Mouse (Mus musculus): ENCODE results near the gene Slit2. TPM values are rescaled to one million over a fixed set of nuclear protein-coding genes. Genes with fewer than 3 reads are reported as not detected.

Gene Slit2
- polyA plus RNA-seq, 1 experiment from 2014 or later: 25.4 TPM

GRCm38 (mm10) chr5:47990926-47991325 lies 8.0 kb downstream of the Slit2 start:
- no peak overlapping the region for H3K27ac ChIP-seq
- no peak overlapping the region for H3K4me2 ChIP-seq
- 84% methylated on average over 4 of the region's 4 CpGs for WGBS
- H3K4me3 ChIP-seq: no peak overlapping the region
- no peak for ATAC-seq (replicated peaks)
- no peaks in the 10 kb centered on the region for H3K36me3 ChIP-seq (replicated peaks)
- H3K4me1 ChIP-seq: peaks cover 10% of the 10 kb centered on the region
- H3K27me3 ChIP-seq (replicated peaks): no peaks in the 10 kb centered on the region
- no peaks in the 10 kb centered on the region for H3K9me3 ChIP-seq
- no peak overlapping the region for H3K9ac ChIP-seq

- Histone ChIP-seq H3K4me1 (peaks cover 8% of the 10 kb centered on the region), H3K4me2 (no peak overlapping the region), H3K36me3 (replicated peaks) (no peaks in the 10 kb centered on the region), H3K27ac (no peak overlapping the region), H3K9ac (no peak overlapping the region), H3K27me3 (replicated peaks) (no peaks in the 10 kb centered on the region), H3K4me3 (no peak overlapping the region), H3K9me3 (no peaks in the 10 kb centered on the region)
- ATAC-seq (replicated peaks): no peak
- WGBS: 63% methylated on average over 12 of the region's 12 CpGs
Observed at GRCm38 (mm10) chr5:48003708-48004415, 20.9 kb downstream of the Slit2 start.

GRCm38 (mm10) chr5:48005533-48005932 lies 22.6 kb downstream of the Slit2 start:
- Histone ChIP-seq H3K36me3 (replicated peaks) (no peaks in the 10 kb centered on the region), H3K4me1 (peaks cover 8% of the 10 kb centered on the region), H3K9me3 (no peaks in the 10 kb centered on the region), H3K9ac (no peak overlapping the region), H3K27ac (no peak overlapping the region), H3K4me3 (no peak overlapping the region), H3K27me3 (replicated peaks) (no peaks in the 10 kb centered on the region), H3K4me2 (no peak overlapping the region)
- peak; percentile 73 for ATAC-seq (replicated peaks)
- WGBS: 34% methylated on average over 9 of the region's 9 CpGs

GRCm38 (mm10) chr5:48006059-48006458 lies 23.1 kb downstream of the Slit2 start:
- H3K27me3 ChIP-seq (replicated peaks): no peaks in the 10 kb centered on the region
- no peaks in the 10 kb centered on the region for H3K36me3 ChIP-seq (replicated peaks)
- no peak overlapping the region for H3K27ac ChIP-seq
- no peak overlapping the region for H3K4me2 ChIP-seq
- peaks cover 8% of the 10 kb centered on the region for H3K4me1 ChIP-seq
- H3K9ac ChIP-seq: no peak overlapping the region
- H3K4me3 ChIP-seq: no peak overlapping the region
- no peaks in the 10 kb centered on the region for H3K9me3 ChIP-seq
- 0 out of 2 replicates have a peak, but pooled peaks have one; percentile 53 for ATAC-seq (replicated peaks)

- H3K36me3 ChIP-seq (replicated peaks): no peaks in the 10 kb centered on the region
- H3K9me3 ChIP-seq: no peaks in the 10 kb centered on the region
- WGBS: 84% methylated on average over 4 of the region's 4 CpGs
- no peak overlapping the region for H3K27ac ChIP-seq
- no peaks in the 10 kb centered on the region for H3K27me3 ChIP-seq (replicated peaks)
- H3K4me3 ChIP-seq: no peak overlapping the region
- no peaks in the 10 kb centered on the region for H3K4me1 ChIP-seq
- no peak for ATAC-seq (replicated peaks)
- no peak overlapping the region for H3K9ac ChIP-seq
- H3K4me2 ChIP-seq: no peak overlapping the region
Observed at GRCm38 (mm10) chr5:48023441-48023840, 40.5 kb downstream of the Slit2 start.

- H3K27me3 ChIP-seq (replicated peaks): no peaks in the 10 kb centered on the region
- H3K27ac ChIP-seq: no peak overlapping the region
- H3K4me1 ChIP-seq: no peaks in the 10 kb centered on the region
- no peak overlapping the region for H3K4me2 ChIP-seq
- H3K9ac ChIP-seq: no peak overlapping the region
- no peaks in the 10 kb centered on the region for H3K9me3 ChIP-seq
- H3K4me3 ChIP-seq: no peak overlapping the region
- no peaks in the 10 kb centered on the region for H3K36me3 ChIP-seq (replicated peaks)
- WGBS: 68% methylated on average over 1 of the region's 1 CpGs
- 0 out of 2 replicates have a peak, but pooled peaks have one; percentile 50 for ATAC-seq (replicated peaks)
Observed at GRCm38 (mm10) chr5:48034875-48035274, 51.9 kb downstream of the Slit2 start.

GRCm38 (mm10) chr5:48038033-48038432 lies 55.1 kb downstream of the Slit2 start:
- Histone ChIP-seq H3K9ac (no peak overlapping the region), H3K27ac (no peak overlapping the region), H3K27me3 (replicated peaks) (no peaks in the 10 kb centered on the region), H3K4me1 (no peaks in the 10 kb centered on the region), H3K4me3 (no peak overlapping the region), H3K9me3 (no peaks in the 10 kb centered on the region), H3K4me2 (no peak overlapping the region), H3K36me3 (replicated peaks) (no peaks in the 10 kb centered on the region)
- peak; percentile 72; the same call in 1 of the 2 replicates for ATAC-seq (replicated peaks)
- WGBS: 27% methylated on average over 5 of the region's 5 CpGs

- Histone ChIP-seq H3K27me3 (replicated peaks) (no peaks in the 10 kb centered on the region), H3K9me3 (no peaks in the 10 kb centered on the region), H3K4me3 (no peak overlapping the region), H3K36me3 (replicated peaks) (no peaks in the 10 kb centered on the region), H3K9ac (no peak overlapping the region), H3K4me2 (no peak overlapping the region), H3K4me1 (0 out of 2 replicates have a peak, but pooled peaks cover 12% of the 10 kb centered on the region), H3K27ac (no peak overlapping the region)
- WGBS: 17% methylated on average over 8 of the region's 8 CpGs
- ATAC-seq (replicated peaks): no peak
Observed at GRCm38 (mm10) chr5:48048986-48049751, 66.2 kb downstream of the Slit2 start.

GRCm38 (mm10) chr5:48050637-48051314 lies 67.8 kb downstream of the Slit2 start:
- Histone ChIP-seq H3K9ac (no peak overlapping the region), H3K27me3 (replicated peaks) (no peaks in the 10 kb centered on the region), H3K4me1 (0 out of 2 replicates have a peak, but pooled peaks cover 12% of the 10 kb centered on the region), H3K4me3 (no peak overlapping the region), H3K9me3 (no peaks in the 10 kb centered on the region), H3K27ac (no peak overlapping the region), H3K4me2 (no peak overlapping the region), H3K36me3 (replicated peaks) (no peaks in the 10 kb centered on the region)
- no peak for ATAC-seq (replicated peaks)
- 23% methylated on average over 5 of the region's 5 CpGs for WGBS

- H3K27ac ChIP-seq: 0 out of 2 replicates have a peak overlapping the region, but pooled peaks have one; percentile 34
- H3K4me1 ChIP-seq: peaks cover 4% of the 10 kb centered on the region; the same call in 1 of the 2 replicates
- H3K27me3 ChIP-seq (replicated peaks): no peaks in the 10 kb centered on the region
- H3K9me3 ChIP-seq: no peaks in the 10 kb centered on the region
- WGBS: 37% methylated on average over 10 of the region's 10 CpGs
- peak; percentile 44; the same call in 1 of the 2 replicates for ATAC-seq (replicated peaks)
- peak overlapping the region; percentile 30; the same call in 1 of the 2 replicates for H3K4me2 ChIP-seq
- no peak overlapping the region for H3K9ac ChIP-seq
- no peak overlapping the region for H3K4me3 ChIP-seq
- no peaks in the 10 kb centered on the region for H3K36me3 ChIP-seq (replicated peaks)
Observed at GRCm38 (mm10) chr5:48058612-48059011, 75.7 kb downstream of the Slit2 start.

GRCm38 (mm10) chr5:48060715-48061114 lies 77.8 kb downstream of the Slit2 start:
- no peak overlapping the region for H3K4me3 ChIP-seq
- ATAC-seq (replicated peaks): no peak
- no peak overlapping the region for H3K4me2 ChIP-seq
- H3K9ac ChIP-seq: no peak overlapping the region
- WGBS: 11% methylated on average over 2 of the region's 2 CpGs
- H3K36me3 ChIP-seq (replicated peaks): no peaks in the 10 kb centered on the region
- no peaks in the 10 kb centered on the region for H3K27me3 ChIP-seq (replicated peaks)
- peaks cover 4% of the 10 kb centered on the region; the same call in 1 of the 2 replicates for H3K4me1 ChIP-seq
- no peaks in the 10 kb centered on the region for H3K9me3 ChIP-seq
- H3K27ac ChIP-seq: no peak overlapping the region

GRCm38 (mm10) chr5:48078730-48079129 lies 95.8 kb downstream of the Slit2 start:
- no peak overlapping the region for H3K27ac ChIP-seq
- no peaks in the 10 kb centered on the region for H3K36me3 ChIP-seq (replicated peaks)
- peaks cover 4% of the 10 kb centered on the region; the same call in 1 of the 2 replicates for H3K4me1 ChIP-seq
- WGBS: 7% methylated on average over 1 of the region's 1 CpGs
- no peak overlapping the region for H3K9ac ChIP-seq
- no peak for ATAC-seq (replicated peaks)
- no peak overlapping the region for H3K4me3 ChIP-seq
- H3K4me2 ChIP-seq: no peak overlapping the region
- no peaks in the 10 kb centered on the region for H3K9me3 ChIP-seq
- no peaks in the 10 kb centered on the region for H3K27me3 ChIP-seq (replicated peaks)
